Mouse (Mus musculus) kidney, adult 2 months (tissue): ENCODE measurements at regions not wholly inside any gene's neighbourhood (a gene's known extent, or its start where the extent isn't known, plus 50 kb on each side); places are given as distances from the start of the nearest gene placed in this dataset.

ENCODE experiments used
- CTCF ChIP-seq: fragments of 200-500 bp; conservative IDR thresholded peaks from 2 replicates; pipeline ENCODE4 v1.5.1; 2011; ENCODE audit warnings: low read depth, mild to moderate bottlenecking, control low read depth, low read length, moderate library complexity, mixed read lengths; ENCODE audit not compliant: insufficient read depth, insufficient read length
- POLR2A ChIP-seq: fragments of 200-500 bp; IDR thresholded peaks from one replicate; pipeline ENCODE4 v1.6.1; 2011; ENCODE audit warnings: low read depth, low read length, control low read depth

DNA sequence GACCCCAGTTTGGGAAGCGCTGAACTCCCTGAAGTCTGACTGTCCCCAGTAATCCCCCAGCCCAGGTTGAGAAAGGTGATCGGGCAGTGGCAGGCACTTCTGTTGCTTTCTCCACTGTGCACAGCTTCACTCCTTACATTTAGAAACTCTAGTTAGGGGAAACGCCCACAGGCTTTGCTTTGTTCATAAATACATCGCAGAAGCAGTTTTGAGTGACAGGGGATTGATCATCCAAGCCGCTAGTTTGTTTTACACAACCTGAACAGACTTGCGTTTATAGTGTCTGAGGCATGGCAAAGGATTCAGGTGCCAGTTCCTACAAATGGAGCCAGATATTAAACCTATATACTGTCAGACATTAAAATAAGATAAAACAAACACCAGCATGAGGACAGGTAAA lies 421.4 kb downstream of the Wdr11 start:
- TF ChIP-seq CTCF (no peak), POLR2A (no peak)
